Mouse (Mus musculus): ENCODE data around the gene Pnck.

Pnck gene

DNA sequence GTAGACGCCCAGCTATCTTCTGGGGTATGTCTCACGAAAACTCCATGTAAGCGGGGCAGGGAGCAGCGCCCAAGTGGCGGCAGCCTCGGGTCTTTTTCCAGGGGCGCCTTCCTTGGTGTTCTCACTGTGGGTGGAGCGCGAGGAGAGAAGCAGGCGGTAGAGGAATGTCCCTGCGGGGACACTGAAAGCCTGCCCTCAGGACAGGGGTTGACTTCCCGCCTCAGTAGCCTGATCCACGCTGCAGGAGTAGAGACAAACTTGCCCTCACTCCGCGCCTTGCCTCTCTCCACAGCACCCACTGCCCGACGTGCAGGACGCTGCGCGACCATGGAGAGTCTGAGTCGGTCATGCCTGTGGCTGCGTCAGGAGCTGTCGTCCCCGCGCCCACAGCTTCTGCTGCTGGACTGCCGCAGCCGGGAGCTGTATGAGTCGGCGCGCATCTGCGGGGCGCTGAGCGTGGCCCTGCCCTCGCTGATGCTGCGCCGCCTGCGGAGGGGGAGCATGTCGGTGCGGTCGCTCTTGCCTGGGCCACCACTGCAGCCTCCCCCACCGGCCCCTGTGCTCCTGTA, 19.9 kb downstream of the Pnck start:
- peak; percentile 17 for DNase-seq (ENCODE audit: low read depth, low spot score)

DNA sequence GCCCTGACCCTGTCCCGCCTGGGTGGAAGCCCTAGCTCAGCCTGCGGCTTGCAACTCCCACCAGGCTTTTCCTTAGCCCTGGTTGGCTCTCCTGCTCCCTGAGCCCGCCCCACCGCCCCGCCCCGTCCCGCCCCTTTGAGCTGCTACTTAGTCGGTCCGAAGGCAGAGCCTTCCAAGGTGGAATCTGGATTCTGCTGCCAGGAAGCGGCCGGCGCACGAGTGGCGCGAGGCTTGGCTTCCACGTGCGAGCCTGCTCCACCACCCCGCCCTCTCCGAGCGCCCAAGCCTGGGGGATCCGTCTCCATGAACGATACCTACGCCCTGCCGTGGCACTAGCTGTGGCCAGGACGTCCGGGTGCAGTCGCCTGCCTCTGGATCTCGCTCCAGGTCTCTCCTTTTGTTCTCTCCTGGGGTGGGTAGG, 20.7 kb downstream of the Pnck start, which contains the start of gene Dusp9:
TSS of gene Dusp9 (plus strand) at position 165 of the 421 bp plus-strand sequence.
- peak; percentile 58 for DNase-seq (ENCODE audit: low read depth, low spot score)

DNA sequence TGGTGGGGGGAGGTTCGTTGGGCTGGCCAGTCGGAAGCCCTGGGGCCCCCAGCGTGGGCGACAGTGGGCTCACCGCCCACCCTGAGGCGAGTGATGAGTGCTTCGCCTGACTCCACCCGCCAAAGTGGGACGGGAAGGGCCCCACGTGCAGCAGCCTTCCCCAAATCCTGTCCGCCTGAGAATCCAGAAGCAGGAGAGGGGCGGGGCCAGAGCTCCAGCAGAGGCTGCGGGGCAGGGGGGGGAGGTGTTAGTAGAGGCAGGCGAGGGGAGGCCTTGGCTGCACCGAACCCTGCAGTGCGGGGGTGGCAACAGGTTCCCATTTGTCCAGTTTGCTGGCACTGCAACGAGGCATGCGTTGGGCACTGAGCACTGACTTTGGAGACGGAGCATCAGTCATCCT, 22.5 kb downstream of the Pnck start:
- DNase-seq (ENCODE audit: low read depth, low spot score), result no peak

DNA sequence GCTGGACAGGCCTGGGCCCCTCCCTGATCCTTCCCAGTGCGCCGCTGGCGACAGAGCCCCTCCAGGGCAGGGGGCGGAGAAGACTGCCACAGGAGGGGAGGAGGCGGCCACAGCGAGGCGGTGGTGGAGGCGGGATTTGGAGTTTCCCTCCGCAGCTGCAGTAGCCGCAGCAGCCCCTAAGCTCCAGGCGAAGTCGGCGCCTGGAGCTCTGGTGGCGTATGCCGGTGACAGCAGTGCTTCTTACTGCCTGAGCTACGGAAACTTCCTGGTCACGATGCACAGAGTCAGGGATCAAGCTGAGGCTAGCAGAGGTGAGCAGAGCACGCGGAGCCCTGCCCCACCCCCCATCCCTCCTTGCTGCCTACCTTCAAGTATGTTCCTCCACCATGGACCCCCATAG, 24.5 kb downstream of the Pnck start:
- DNase-seq (ENCODE audit: low read depth, low spot score), result peak; percentile 16

DNA sequence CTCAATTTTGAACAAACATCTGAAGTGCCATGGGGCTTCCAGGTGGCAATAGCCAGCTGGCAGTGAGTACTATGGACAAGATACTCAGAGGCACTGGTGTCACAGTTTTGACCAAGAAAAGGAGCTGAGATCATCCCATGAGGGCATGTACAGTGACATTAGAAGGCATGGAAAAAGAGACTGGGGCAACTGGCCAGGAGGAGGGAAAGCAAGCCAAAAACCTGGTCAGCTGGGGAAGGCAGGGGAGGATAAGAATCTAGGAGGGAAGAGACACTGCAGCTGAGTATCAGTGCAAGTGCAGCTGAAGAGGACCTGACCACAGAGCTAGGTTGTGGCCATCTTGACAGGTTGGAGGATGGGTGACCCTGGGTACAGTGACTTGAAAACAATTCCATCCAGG, 32.9 kb downstream of the Pnck start:
- no peak for DNase-seq (ENCODE audit: low read depth, low spot score)

DNA sequence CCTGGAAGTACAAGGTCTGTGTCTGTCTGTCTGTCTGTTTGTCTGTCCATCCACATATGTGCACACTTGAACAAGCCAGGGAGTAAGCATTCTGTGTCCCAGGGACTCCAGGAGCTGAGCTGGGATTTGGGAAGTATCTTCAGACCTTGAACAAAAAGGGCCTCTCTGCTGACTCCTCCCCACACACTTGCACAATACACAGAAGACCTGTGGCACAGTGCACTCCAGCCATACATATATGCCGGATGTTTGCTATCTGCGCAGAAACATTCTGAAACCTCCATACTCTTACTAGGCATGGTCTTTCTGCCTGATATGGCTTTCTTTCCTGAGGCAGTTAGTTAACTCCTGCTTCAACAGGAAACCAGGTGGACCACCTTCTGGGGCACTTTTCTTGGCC, 40.0 kb downstream of the Pnck start:
- no peak for DNase-seq (ENCODE audit: low read depth, low spot score)

DNA sequence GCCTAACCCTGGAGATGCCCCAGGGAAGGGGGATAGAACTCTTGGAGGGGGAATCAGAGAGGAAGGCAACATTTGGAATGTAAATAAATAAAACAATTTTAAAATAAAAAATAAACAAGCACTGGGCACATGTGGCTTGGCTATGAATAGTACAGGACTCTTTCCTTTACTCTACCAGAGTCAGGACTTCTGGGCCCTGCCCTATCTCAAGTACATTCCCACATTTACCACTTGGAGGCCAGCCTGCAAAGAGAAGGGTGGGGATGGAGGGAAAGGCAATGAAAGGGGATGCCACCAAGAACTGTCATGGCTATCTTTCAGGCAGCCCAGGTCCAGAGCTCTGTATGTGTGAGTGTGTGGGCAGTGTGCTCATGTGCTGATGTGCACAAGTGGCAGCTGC, 40.5 kb downstream of the Pnck start:
- DNase-seq (ENCODE audit: low read depth, low spot score), result no peak

DNA sequence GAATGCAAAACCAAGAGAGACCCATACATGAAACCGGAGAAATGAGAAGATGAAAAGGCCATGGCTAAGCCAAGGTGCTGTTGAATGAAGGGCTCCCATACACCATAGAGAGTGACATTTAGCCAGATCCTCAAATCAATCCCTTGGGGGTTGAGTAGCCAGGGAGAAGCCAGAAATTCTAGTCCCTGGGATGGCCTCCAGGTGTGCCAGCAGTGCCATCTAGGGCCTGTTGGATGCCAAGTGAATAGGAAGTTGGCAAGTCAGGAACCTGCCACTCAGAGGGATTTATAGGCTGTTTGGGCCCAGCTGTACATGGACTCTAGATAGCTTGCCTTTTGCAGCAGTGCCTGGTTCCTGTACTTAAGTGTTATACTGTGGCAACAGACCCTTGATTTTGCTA, 44.0 kb downstream of the Pnck start:
- no peak for DNase-seq (ENCODE audit: low read depth, low spot score)

DNA sequence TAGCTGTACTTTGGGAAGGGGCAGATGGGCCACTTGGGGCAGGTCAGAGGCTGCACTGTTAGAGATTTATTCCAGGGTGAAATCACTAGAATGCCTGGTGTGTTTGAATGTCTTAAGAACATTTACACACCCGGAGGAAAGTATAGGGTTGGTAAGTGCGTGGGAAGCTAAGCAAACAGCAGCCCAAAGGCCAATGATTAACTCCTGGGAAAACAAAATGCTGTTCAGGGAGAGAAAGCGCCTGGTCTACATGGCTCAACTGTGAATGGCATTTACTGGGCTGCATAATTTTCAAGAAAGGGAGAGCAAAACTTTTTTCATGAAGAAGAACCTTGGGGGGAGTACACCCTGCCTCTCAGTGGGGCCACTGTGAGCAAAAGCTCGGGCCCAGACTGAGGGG, 46.3 kb downstream of the Pnck start:
- DNase-seq (ENCODE audit: low read depth, low spot score), result no peak

All from forelimb bud, embryonic 11.5 days (tissue).